Mouse (Mus musculus) spleen, adult 2 months (tissue): ENCODE measurements at regions not wholly inside any gene's neighbourhood (a gene's known extent, or its start where the extent isn't known, plus 50 kb on each side); places are given as distances from the start of the nearest gene placed in this dataset.

ENCODE experiments used
- DNase-seq, 2 experiments: peaks; one replicate each; pipeline versions ENCODE4 v3.0.0 to v3.0.0-alpha.2; 2012 to 2021; ENCODE audit warnings: low spot score in 2 of 2, low read depth in 1 of 2
- H3K27ac ChIP-seq: fragments of 200-500 bp; 2 replicates; pipeline ENCODE4 v1.5.1; 2012; ENCODE audit warnings: low read length, inconsistent platforms; ENCODE audit not compliant: insufficient read depth
- H3K27me3 ChIP-seq: fragments of 200-500 bp; 2 replicates; pipeline ENCODE4 v1.6.1; 2012; ENCODE audit warnings: mild to moderate bottlenecking, moderate library complexity, low read length, inconsistent platforms; ENCODE audit not compliant: control insufficient read depth, insufficient read depth
- H3K36me3 ChIP-seq: fragments of 200-500 bp; 2 replicates; pipeline ENCODE4 v1.6.1; 2012; ENCODE audit warnings: mild to moderate bottlenecking, low read length, inconsistent platforms; ENCODE audit not compliant: control insufficient read depth, insufficient read depth
- H3K4me1 ChIP-seq: fragments of 200-500 bp; 2 replicates; pipeline ENCODE4 v1.6.1; 2011; ENCODE audit warnings: inconsistent platforms; ENCODE audit not compliant: control insufficient read depth, insufficient read depth, insufficient read length
- H3K4me3 ChIP-seq: fragments of 200-500 bp; 2 replicates; pipeline ENCODE4 v1.5.1; 2011; ENCODE audit warnings: mild to moderate bottlenecking, inconsistent platforms; ENCODE audit not compliant: insufficient read depth, insufficient read length; ENCODE audit errors: extremely low read depth
- CTCF ChIP-seq: fragments of 200-500 bp; IDR thresholded peaks from 2 replicates; pipeline ENCODE4 v1.5.1; 2011; ENCODE audit warnings: mild to moderate bottlenecking, inconsistent platforms; ENCODE audit not compliant: insufficient read depth, insufficient read length, insufficient replicate concordance; ENCODE audit errors: extremely low read depth
- POLR2A ChIP-seq: fragments of 200-500 bp; IDR thresholded peaks from 2 replicates; pipeline ENCODE4 v1.6.1; 2011; ENCODE audit warnings: low read depth, low read length, inconsistent platforms
- WGBS: fragments of 180-500 bp; shearing (Covaris S2); methylation state at CpG from one replicate; pipeline ENCODE4 v1.1.7; 2018; 5-methylcytosine and 5-hydroxymethylcytosine counted together

DNA sequence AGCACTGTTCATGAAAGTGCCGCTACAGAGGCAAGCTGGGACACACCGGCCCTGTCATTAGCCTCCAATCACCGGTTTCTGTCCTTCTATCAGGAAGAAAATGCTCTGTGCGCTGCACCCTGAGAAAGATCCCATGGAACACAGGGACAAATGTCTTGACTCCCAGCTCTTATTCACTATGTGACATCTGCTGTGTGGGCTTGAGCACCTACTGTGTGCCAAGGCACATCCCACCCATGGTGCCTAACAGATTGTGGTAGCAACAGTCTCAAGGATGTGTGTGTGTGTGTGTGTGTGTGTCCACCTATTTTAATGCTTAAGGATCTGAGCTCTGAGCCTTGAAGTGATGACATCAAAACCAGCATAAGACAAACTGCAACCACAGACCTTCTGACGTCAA, 113.4 kb upstream of the Tbx3 start:
- no peaks in the 10 kb centered on the region for H3K27me3 ChIP-seq
- WGBS: 57% methylated on average over 5 of the region's 5 CpGs
- no peak for DNase-seq
- H3K4me1 ChIP-seq: no peaks in the 10 kb centered on the region
- no peak overlapping the region for H3K27ac ChIP-seq
- no peak overlapping the region for H3K4me3 ChIP-seq
- TF ChIP-seq POLR2A: no peak
- TF ChIP-seq CTCF: no peak
- H3K36me3 ChIP-seq: no peaks in the 10 kb centered on the region

- no peaks in the 10 kb centered on the region for H3K4me1 ChIP-seq
- H3K4me3 ChIP-seq: no peak overlapping the region
- WGBS: 93% methylated on average over 11 of the region's 11 CpGs
- H3K27ac ChIP-seq: no peak overlapping the region
- no peaks in the 10 kb centered on the region for H3K36me3 ChIP-seq
- no peaks in the 10 kb centered on the region for H3K27me3 ChIP-seq
- TF ChIP-seq CTCF (no peak), POLR2A (no peak)
- no peak for DNase-seq
These were observed 110.8 kb upstream of the Tbx3 start for GRCm38 (mm10) chr5:119559696-119560095.

DNA sequence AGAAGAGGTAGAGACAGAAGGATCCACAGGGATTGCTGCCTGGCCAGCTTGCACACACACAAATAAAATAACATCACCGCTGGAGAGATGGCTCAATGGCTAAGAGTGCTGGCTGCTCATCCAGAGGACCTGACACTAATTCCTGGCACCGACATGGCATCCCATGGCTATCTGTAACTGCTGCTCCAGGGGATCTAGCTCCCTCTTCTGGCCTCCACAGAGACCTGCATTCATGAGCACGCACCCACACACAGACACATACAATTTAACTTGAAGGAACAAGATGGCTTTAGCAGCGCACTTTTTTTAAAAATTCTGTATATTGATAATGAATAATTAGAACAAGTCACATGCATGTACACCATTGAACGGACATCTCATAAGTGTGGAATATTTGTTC, 110.1 kb upstream of the Tbx3 start:
- H3K4me1 ChIP-seq: no peaks in the 10 kb centered on the region

DNA sequence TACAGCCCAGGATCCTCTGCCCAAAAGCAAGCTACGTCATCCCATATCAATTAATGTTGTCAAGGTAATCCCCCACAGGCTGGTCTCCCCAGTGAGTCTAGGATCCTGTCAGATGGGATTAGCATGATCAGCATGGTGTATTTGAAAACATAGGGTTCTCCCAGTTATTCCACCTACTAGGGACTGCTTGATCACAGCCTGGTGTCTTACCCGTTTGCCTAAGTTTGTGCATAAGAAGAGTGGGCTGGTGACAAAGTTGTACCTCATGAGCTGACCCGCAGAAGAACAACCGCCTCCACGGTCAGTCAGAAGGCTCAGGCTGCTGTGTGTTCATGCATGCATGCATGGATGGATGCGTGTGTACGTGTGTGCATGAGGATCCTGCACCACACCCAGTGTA, 108.9 kb upstream of the Tbx3 start:
- no peaks in the 10 kb centered on the region for H3K36me3 ChIP-seq
- H3K27me3 ChIP-seq: no peaks in the 10 kb centered on the region
- H3K4me3 ChIP-seq: no peak overlapping the region
- no peaks in the 10 kb centered on the region for H3K4me1 ChIP-seq
- 88% methylated on average over 7 of the region's 7 CpGs for WGBS
- TF ChIP-seq POLR2A (no peak), CTCF (no peak)
- H3K27ac ChIP-seq: no peak overlapping the region
- DNase-seq: no peak

More for the DNA sequence above, 110.1 kb upstream of the Tbx3 start:
- TF ChIP-seq CTCF: no peak
- no peak for TF ChIP-seq POLR2A
- H3K27ac ChIP-seq: no peak overlapping the region
- WGBS: 92% methylated on average over 5 of the region's 5 CpGs
- H3K27me3 ChIP-seq: no peaks in the 10 kb centered on the region
- H3K36me3 ChIP-seq: no peaks in the 10 kb centered on the region
- no peak overlapping the region for H3K4me3 ChIP-seq
- DNase-seq: no peak

DNA sequence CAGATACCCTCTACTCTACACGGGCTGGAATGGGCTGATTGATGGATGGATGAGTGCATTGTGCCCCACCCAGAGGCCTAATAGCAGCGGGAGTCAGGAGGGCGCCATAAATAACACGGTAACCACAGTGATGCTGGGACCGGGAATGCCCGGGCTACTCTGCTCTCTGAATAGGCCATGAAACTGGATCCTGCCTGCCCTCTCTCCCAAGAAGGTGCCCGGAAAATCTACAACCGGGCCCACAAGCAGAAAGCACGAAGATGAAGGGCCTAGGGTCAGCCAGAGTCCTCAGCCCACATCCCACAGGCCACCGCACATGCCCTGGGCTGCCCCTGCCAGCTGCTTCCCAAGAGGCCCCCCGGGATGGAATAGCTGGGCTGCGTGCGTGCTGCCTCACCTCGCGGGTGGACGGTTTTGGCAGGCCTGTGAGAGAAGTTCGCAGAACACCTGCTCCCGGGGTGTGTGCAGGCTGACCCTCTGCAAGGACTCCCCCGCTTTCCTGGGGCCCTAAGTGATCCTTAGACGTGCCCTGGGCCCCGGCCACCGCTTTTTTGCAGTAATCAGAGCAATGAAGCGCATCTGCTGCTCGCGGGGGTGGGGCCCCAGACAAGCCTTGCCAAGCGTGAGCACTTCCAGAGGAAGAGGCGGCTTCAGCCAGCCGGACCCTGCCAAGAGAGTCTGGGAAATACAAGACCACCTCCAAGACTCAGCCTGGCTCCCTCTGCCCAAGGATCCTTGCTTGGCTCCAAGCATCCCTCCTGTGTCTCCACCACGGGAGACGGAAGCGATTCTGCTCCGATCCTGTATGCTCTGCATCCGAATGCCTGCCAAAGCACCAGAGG, 106.7 kb upstream of the Tbx3 start:
- Histone ChIP-seq H3K4me1 (no peaks in the 10 kb centered on the region), H3K27ac (no peak overlapping the region), H3K36me3 (no peaks in the 10 kb centered on the region), H3K27me3 (no peaks in the 10 kb centered on the region), H3K4me3 (no peak overlapping the region)
- WGBS: 34% methylated on average over 33 of the region's 33 CpGs
- no peak for DNase-seq
- TF ChIP-seq CTCF (no peak), POLR2A (no peak)

DNA sequence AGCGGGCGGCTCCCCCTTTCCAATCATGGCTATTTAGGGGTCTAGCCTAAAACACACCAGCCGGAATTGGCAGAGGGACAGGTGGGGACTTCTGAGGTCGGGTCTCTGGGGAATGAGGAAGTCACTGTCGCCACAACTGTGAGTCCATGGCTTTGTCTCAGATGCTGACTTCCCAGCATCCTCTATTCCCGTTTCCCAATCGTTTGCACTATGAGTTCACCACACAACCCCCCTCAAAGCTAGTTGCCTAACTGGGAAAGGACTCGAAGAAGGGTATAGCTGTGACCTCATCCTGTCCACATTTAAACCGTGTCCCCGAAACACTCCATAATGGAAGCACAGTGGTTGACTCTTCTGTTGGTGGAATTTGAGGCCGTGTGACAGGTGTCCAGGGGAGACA, 102.8 kb upstream of the Tbx3 start:
- H3K27me3 ChIP-seq: no peaks in the 10 kb centered on the region
- no peak overlapping the region for H3K4me3 ChIP-seq
- 53% methylated on average over 11 of the region's 11 CpGs for WGBS
- no peak for DNase-seq
- H3K27ac ChIP-seq: no peak overlapping the region
- H3K36me3 ChIP-seq: no peaks in the 10 kb centered on the region
- no peaks in the 10 kb centered on the region for H3K4me1 ChIP-seq
- TF ChIP-seq CTCF: no peak
- no peak for TF ChIP-seq POLR2A

- H3K27me3 ChIP-seq: no peaks in the 10 kb centered on the region
- no peak overlapping the region for H3K27ac ChIP-seq
- H3K36me3 ChIP-seq: no peaks in the 10 kb centered on the region
- 71% methylated on average over 8 of the region's 8 CpGs for WGBS
- no peak for DNase-seq
- no peak for TF ChIP-seq POLR2A
- TF ChIP-seq CTCF: no peak
- no peaks in the 10 kb centered on the region for H3K4me1 ChIP-seq
- no peak overlapping the region for H3K4me3 ChIP-seq
These were observed 100.4 kb upstream of the Tbx3 start for GRCm38 (mm10) chr5:119570054-119570453.
